Mouse (Mus musculus) Patski (cell line): ENCODE measurements around the gene Rexo1. TPM values are rescaled to one million over a fixed set of nuclear protein-coding genes. Genes with fewer than 3 reads are reported as not detected.
"Not testable (repeated sequence)": the region's sequence is repeated elsewhere in the genome, so short reads cannot be mapped to it uniquely, and the experiment has no call there.

Experiments
- ATAC-seq: fragments of 100-300 bp; one replicate; pipeline ENCODE4 v1.8.0; 2021
- CTCF ChIA-PET: fragments of 350-600 bp; sonication (Branson Sonifier 250); formaldehyde crosslinking; loops from one replicate; lab custom pipeline; 2022; ENCODE audit warnings: inconsistent platforms; lab: Charles Lee
- POLR2A ChIA-PET: fragments of 350-600 bp; sonication (Branson Sonifier 250); formaldehyde crosslinking; loops from one replicate; lab custom pipeline; 2022; ENCODE audit warnings: antibody characterized with exemption, inconsistent platforms; lab: Charles Lee
- DNase-seq: peaks from one replicate; pipeline ENCODE4 v3.0.0-alpha.2; 2011; ENCODE audit warnings: low read depth, low spot score
- H3K27me3 ChIP-seq: fragments of 371-371 bp; one replicate; pipeline ENCODE4 v1.5.1; 2021
- CTCF ChIP-seq: fragments of 100-300 bp; IDR thresholded peaks from one replicate; pipeline ENCODE4 v1.5.1; 2021
- in situ Hi-C: fragments of 300-500 bp; cut with MboI; formaldehyde crosslinking; loops from 3 replicates; pipeline ENCODE4 v1.11.1; 2018; ENCODE audit warnings: low pct_unique_long_range_greater_than_20kb, mixed read lengths
- polyA plus RNA-seq: library from polyadenylated mRNA; unstranded; gene quantifications from one replicate; pipeline ENCODE4 v1.2.3, GENCODE M21; 2021

Gene Rexo1
- 32.2 TPM for polyA plus RNA-seq

GRCm38 (mm10) chr10:80561116-80561944 lies at the start of gene Rexo1:
Gene Rexo1 (minus strand): TSS chr10:80561560.
- no peaks in the 10 kb centered on the region for H3K27me3 ChIP-seq
- no peak for TF ChIP-seq CTCF
- peak; percentile 77 for DNase-seq
- POLR2A ChIA-PET = interaction anchor here (0.6 to 1.6 kb wide), 5 partner anchors 9 to 360 kb away, joined by 3 to 6 read pairs (median 3); no protein-coding TSS in a partner anchor
- in situ Hi-C loops = no loop called here
- CTCF ChIA-PET = interaction anchor here (1.1 to 1.9 kb wide), 11 partner anchors 9 to 159 kb away, joined by 3 to 13 read pairs (median 6); no protein-coding TSS in a partner anchor
- peak; percentile 35 for ATAC-seq

DNA sequence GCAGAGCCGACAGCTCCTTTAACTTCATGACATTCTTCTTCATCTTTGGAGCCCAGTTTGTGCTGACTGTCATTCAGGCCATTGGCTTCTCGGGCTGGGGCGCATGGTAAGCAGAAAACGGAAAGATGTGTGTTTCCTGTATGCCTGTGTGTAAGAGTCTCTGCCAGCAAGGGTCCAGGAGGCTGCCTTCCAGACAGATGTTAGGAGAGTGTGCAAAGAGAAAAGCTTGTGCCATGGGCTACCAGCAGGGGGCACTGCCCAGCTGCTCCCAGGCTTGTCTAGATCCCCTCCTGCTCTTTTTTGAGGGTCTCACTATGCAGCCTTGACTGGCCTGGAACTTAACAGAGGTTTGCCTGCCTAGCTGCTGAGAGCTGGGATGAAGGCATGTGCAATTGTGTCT lies 49.7 kb upstream of the Rexo1 start:
- H3K27me3 ChIP-seq = no peaks in the 10 kb centered on the region
- ChIA-PET POLR2A (interaction anchor here (1.0 kb wide), 1 partner anchor 9 kb away, joined by 3 read pairs; no protein-coding TSS in a partner anchor), CTCF (interaction anchor here (0.8 to 1.6 kb wide), 8 partner anchors 9 to 95 kb away, joined by 3 to 5 read pairs (median 3); no protein-coding TSS in a partner anchor)
- in situ Hi-C loops = no loop called here
- no peak for TF ChIP-seq CTCF
- DNase-seq = no peak
- ATAC-seq = no peak

- in situ Hi-C loops = no loop called here
- no peak for ATAC-seq
Measured at GRCm38 (mm10) chr10:80610116-80610785, 48.9 kb upstream of the Rexo1 start.

GRCm38 (mm10) chr10:80609269-80609924 lies 48.0 kb upstream of the Rexo1 start:
- CTCF ChIA-PET = no interaction called here
- in situ Hi-C loops = no loop called here

More at GRCm38 (mm10) chr10:80610116-80610785, 48.9 kb upstream of the Rexo1 start:
- H3K27me3 ChIP-seq = no peaks in the 10 kb centered on the region
- POLR2A ChIA-PET = interaction anchor here (1.0 kb wide), 1 partner anchor 10 kb away, joined by 3 read pairs; no protein-coding TSS in a partner anchor
- no peak for TF ChIP-seq CTCF
- DNase-seq = no peak
- CTCF ChIA-PET = interaction anchor here (0.8 to 1.6 kb wide), 6 partner anchors 14 to 90 kb away, joined by 3 to 5 read pairs (median 3); no protein-coding TSS in a partner anchor

DNA sequence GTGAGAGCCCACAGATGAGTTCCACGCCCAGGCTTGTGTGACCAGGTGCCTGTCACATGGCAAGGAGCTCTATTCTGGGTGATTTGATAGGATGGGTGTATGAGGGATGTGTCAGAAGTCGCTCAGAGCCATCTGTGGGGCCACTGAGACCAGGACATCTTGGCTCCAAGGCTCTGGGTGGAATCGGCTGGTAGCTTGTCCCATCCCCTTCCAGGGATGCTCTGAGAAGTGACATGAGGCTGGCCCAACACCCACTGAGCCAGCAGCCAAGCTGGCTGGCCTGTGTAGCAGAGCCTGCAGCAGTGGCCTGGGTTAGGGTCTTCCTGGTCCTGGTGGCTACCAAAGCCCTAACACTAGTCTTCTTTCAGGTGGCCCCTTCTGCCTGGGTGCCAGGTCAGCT lies 47.1 kb upstream of the Rexo1 start:
- DNase-seq = no peak
- H3K27me3 ChIP-seq = no peaks in the 10 kb centered on the region
- in situ Hi-C loops = no loop called here
- POLR2A ChIA-PET = no interaction called here
- CTCF ChIA-PET = no interaction called here
- TF ChIP-seq CTCF = no peak
- ATAC-seq = no peak

More at GRCm38 (mm10) chr10:80609269-80609924, 48.0 kb upstream of the Rexo1 start:
- POLR2A ChIA-PET = no interaction called here
- no peak for TF ChIP-seq CTCF
- DNase-seq = no peak
- no peak for ATAC-seq
- H3K27me3 ChIP-seq = no peaks in the 10 kb centered on the region

DNA sequence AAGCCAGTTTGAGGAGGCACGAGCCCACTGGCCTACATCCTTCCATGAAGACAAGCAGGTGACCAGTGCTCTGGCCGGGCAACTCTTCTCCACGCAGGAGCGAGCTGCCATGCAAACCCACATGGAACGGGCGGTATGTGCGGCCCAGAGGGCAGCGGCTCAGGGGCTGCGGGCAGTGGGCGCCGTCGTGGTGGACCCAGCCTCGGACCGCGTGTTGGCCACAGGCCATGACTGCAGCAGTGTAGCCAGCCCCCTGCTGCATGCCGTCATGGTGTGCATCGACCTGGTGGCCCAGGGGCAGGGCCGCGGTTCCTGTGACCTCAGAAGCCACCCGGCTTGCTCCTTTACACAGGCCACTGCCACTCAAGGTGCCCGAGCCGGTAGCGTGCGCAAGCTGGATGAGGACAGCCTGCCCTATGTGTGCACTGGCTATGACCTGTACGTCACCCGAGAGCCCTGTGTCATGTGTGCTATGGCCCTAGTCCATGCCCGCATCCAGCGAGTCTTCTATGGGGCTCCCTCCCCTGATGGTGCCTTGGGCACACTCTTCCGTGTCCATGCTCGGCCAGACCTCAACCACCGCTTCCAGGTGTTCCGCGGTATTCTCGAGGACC lies 45.5 kb upstream of the Rexo1 start:
- no peak for DNase-seq
- no peaks in the 10 kb centered on the region for H3K27me3 ChIP-seq
- no peak for TF ChIP-seq CTCF
- in situ Hi-C loops = no loop called here
- no peak for ATAC-seq
- ChIA-PET CTCF (no interaction called here), POLR2A (no interaction called here)

DNA sequence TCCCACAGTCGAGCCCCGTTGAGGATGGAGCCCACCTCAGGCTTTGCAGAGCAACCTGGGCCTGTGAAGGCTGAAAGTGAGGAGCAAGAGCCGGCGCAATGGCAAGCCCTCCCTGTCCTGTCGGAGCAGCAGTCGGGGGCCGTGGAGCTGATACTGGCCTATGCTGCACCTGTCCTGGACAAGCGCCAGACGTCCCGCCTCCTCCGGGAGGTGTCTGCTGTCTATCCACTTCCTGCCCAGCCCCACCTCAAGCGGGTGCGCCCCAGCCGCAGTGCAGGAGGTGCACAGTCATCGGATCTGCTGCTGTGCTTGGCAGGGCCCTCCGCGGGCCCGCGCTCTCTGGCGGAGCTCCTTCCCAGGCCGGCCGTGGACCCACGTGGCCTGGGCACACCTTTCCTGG lies 44.9 kb upstream of the Rexo1 start:
- ChIA-PET POLR2A (no interaction called here), CTCF (no interaction called here)
- ATAC-seq = no peak

DNA sequence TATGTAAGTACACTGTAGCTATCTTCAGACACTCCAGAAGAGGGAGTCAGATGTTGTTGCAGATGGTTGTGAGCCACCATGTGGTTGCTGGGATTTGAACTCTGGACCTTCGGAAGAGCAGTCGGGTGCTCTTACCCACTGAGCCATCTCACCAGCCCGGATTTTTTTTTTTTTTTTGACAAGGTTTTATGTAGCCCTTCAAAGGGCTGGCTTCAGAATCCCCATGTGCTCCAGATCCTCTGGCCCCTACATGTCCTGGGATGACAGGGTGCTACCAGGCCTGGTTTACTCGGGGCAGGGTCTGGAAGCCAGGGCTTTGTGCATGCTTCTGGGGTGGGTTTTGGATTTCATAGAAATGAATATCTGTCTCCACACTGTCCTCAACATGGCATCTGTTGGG lies 44.4 kb upstream of the Rexo1 start, which contains the start of gene Gm49322:
Gene Gm49322, plus strand, starts transcription at position 301 of the 400 bp plus-strand sequence.
- ATAC-seq, POLR2A ChIA-PET, H3K27me3 ChIP-seq, in situ Hi-C loops, CTCF ChIA-PET, DNase-seq: not testable (repeated sequence)

More for the DNA sequence above, 44.9 kb upstream of the Rexo1 start:
- in situ Hi-C loops = no loop called here
- DNase-seq = no peak
- TF ChIP-seq CTCF = no peak
- no peaks in the 10 kb centered on the region for H3K27me3 ChIP-seq

DNA sequence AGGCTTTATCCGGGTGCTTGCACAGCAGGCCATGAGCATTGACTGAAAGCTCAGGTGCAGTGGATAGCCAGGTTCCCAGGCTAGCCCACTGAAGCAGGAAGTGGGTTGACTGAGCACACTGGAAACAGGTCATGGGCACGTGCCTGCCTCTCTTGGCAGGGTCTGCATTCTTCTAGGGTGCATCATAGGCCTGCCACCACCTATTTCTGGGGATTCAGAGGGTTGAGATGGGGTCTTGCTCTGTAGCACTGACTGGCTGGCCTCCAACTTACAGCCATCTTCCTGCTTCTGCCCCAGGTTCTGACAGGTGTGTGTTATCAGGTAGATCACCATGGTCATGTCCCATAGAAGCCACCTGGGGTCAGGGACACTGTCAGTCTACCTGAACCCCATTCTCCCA lies 43.6 kb upstream of the Rexo1 start:
- ChIA-PET POLR2A (interaction anchor here (1.6 kb wide), 1 partner anchor 9 kb away, joined by 4 read pairs; no protein-coding TSS in a partner anchor), CTCF (no interaction called here)
- TF ChIP-seq CTCF = no peak
- ATAC-seq (no peak), DNase-seq (no peak)
- no peaks in the 10 kb centered on the region for H3K27me3 ChIP-seq
- in situ Hi-C loops = no loop called here
